Mouse (Mus musculus): ENCODE results near the gene Rbm43. TPM values are rescaled to one million over a fixed set of nuclear protein-coding genes. Genes with fewer than 3 reads are reported as not detected.
A peak's percentile ranks its signal among the peaks of the same experiment; 100 is the strongest.

Rbm43 gene
- total RNA-seq (2021) = 1 to 10 TPM; 8.1 to 8.6 TPM

- intact Hi-C loops (cut with DNase I) = loop anchor here (5.0 to 10.0 kb wide), 3 partner anchors 38 to 138 kb away; partner anchors contain the start of genes Nmi, Rif1 and Tnfaip6
- peak; percentile 82 to 83 for DNase-seq
These were observed at the start of gene Rbm43 for GRCm38 (mm10) chr2:51934574-51935334. Rbm43 (minus strand) TSS chr2:51935163.

- intact Hi-C loops (cut with DNase I) = no loop called here
- no peak for DNase-seq
These were observed 47.3 kb upstream of the Rbm43 start for GRCm38 (mm10) chr2:51982288-51982687.

GRCm38 (mm10) chr2:51981630-51982029, 46.7 kb upstream of the Rbm43 start:
- intact Hi-C loops (cut with DNase I) = no loop called here
- DNase-seq = peak; percentile 38 to 50

GRCm38 (mm10) chr2:51973410-51973968, 38.5 kb upstream of the Rbm43 start, which contains the start of gene Nmi:
Nmi (minus strand) TSS chr2:51973494.
- intact Hi-C loops (cut with DNase I) = loop anchor here (2.0 to 5.0 kb wide), 2 partner anchors 36 to 99 kb away; partner anchors contain the start of genes Rbm43 and Rif1
- DNase-seq = peak; percentile 35 to 39

GRCm38 (mm10) chr2:51972641-51973409, 37.9 kb upstream of the Rbm43 start:
- intact Hi-C loops (cut with DNase I) = loop anchor here (2.0 to 5.0 kb wide), 2 partner anchors 36 to 100 kb away; partner anchors contain the start of genes Rbm43 and Rif1
- peak; percentile 62 to 69 for DNase-seq

- DNase-seq = peak; percentile 26 to 52
- intact Hi-C loops (cut with DNase I) = loop anchor here (2.0 to 5.0 kb wide), 2 partner anchors 35 to 101 kb away; partner anchors contain the start of genes Rbm43 and Rif1
These were observed 37.2 kb upstream of the Rbm43 start for GRCm38 (mm10) chr2:51972142-51972541.

GRCm38 (mm10) chr2:51970897-51971296, 35.9 kb upstream of the Rbm43 start:
- intact Hi-C loops (cut with DNase I) = loop anchor here (5.0 kb wide), 1 partner anchor 34 kb away; the partner anchor contains the start of gene Rbm43
- DNase-seq = no peak

- DNase-seq = no peak
- intact Hi-C loops (cut with DNase I) = no loop called here
These were observed 32.3 kb upstream of the Rbm43 start for GRCm38 (mm10) chr2:51967288-51967687.

- intact Hi-C loops (cut with DNase I) = no loop called here
- no peak for DNase-seq
These were observed 18.8 kb upstream of the Rbm43 start for GRCm38 (mm10) chr2:51953648-51954204.

- no peak for DNase-seq
- intact Hi-C loops (cut with DNase I) = no loop called here
These were observed 15.9 kb upstream of the Rbm43 start for GRCm38 (mm10) chr2:51950876-51951275.

- no peak for DNase-seq
- intact Hi-C loops (cut with DNase I) = no loop called here
These were observed 13.3 kb upstream of the Rbm43 start for GRCm38 (mm10) chr2:51948105-51948830.

GRCm38 (mm10) chr2:51945812-51946211, 10.8 kb upstream of the Rbm43 start:
- intact Hi-C loops (cut with DNase I) = no loop called here
- DNase-seq = no peak

GRCm38 (mm10) chr2:51941832-51942231, 6.9 kb upstream of the Rbm43 start:
- no peak for DNase-seq
- intact Hi-C loops (cut with DNase I) = no loop called here

GRCm38 (mm10) chr2:51938750-51939149, 3.8 kb upstream of the Rbm43 start:
- no peak for DNase-seq
- intact Hi-C loops (cut with DNase I) = loop anchor here (5.0 to 10.0 kb wide), 2 partner anchors 34 to 96 kb away; partner anchors contain the start of genes Nmi and Tnfaip6

- no peak for DNase-seq
- intact Hi-C loops (cut with DNase I) = loop anchor here (5.0 to 10.0 kb wide), 2 partner anchors 35 to 98 kb away; partner anchors contain the start of genes Nmi and Tnfaip6
These were observed 2.0 kb upstream of the Rbm43 start for GRCm38 (mm10) chr2:51937004-51937403.

GRCm38 (mm10) chr2:51936585-51936984, 1.6 kb upstream of the Rbm43 start:
- intact Hi-C loops (cut with DNase I) = loop anchor here (5.0 to 10.0 kb wide), 2 partner anchors 36 to 98 kb away; partner anchors contain the start of genes Nmi and Tnfaip6
- DNase-seq = no peak

- intact Hi-C loops (cut with DNase I) = loop anchor here (5.0 to 10.0 kb wide), 2 partner anchors 36 to 99 kb away; partner anchors contain the start of genes Nmi and Tnfaip6
- no peak for DNase-seq
These were observed 958 bp upstream of the Rbm43 start for GRCm38 (mm10) chr2:51935921-51936320.

- intact Hi-C loops (cut with DNase I) = loop anchor here (5.0 to 10.0 kb wide), 2 partner anchors 101 to 139 kb away; partner anchors contain the start of genes Rif1 and Tnfaip6
- peak in 1 of 2 experiments; percentile 21 for DNase-seq
These were observed 1.4 kb downstream of the Rbm43 start for GRCm38 (mm10) chr2:51933341-51934134.
